Mouse (Mus musculus): ENCODE data around the gene Neurod1.

Neurod1 gene

GRCm38 (mm10) chr2:79456575-79457349 lies at the start of gene Neurod1, which contains the start of gene Cerkl:
TSS of gene Neurod1 (minus strand) at chr2:79456751.
TSS of gene Cerkl (minus strand) at chr2:79456785.
- DNase-seq (ENCODE audit: low read depth, low spot score): no peak

DNA sequence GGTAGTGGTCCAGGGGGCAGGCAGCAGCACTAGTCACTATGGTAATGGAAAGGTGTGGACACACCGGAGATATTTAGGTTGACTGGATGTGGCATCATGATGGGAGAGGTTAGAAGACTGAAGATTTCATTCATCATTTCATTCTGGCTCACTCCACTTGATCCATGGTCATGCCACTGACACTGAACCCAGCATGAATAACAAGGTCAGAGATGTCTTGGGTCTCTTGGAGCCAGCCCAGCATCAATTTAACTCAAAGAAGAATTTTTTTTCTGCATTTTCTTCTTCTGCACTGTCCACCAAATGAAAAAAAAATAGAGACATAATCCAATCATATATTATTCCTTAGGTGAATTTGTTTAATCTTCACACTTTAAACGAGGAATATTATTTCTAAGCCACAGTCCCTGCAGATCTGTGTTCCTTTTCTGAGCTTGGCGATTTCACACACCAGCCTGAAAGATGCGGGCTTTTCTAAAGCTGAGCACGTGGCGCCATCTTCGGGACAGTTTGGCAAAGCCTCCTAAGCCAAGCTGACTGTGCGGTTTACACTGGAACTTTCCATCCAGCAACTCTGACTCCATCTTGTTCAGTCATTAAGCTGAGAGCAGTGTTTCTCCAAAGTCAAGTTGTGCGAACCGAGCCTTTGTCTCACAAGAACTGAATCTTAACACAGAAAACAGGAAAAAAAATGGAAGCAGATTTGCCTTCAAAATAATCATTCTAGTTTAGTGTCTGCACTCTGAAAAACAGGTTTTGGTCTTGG lies 42.6 kb upstream of the Neurod1 start:
- DNase-seq (ENCODE audit: low read depth, low spot score): peak; percentile 29

DNA sequence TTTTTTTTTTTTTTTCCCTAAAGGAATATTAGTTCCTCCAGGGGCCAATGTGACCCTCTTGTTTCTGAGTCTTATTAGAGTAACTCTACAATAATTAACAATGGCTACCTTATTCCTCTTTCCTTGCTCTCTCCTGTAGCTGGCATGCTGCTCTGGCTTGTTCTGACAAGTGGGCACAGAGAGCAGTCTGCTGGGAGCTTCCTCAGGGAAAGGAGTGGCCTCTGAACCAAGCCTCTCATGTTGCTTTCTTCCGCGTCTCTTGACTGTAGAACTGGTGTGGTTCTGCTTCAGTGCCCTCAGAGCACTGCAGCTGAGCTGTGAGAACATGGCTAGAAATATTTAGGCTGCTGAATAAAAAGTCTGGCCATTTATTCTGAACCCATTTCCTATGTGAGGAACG lies 28.6 kb upstream of the Neurod1 start:
- no peak for DNase-seq (ENCODE audit: low read depth, low spot score)

- no peak for DNase-seq (ENCODE audit: low read depth, low spot score)
Measured at GRCm38 (mm10) chr2:79482511-79482910, 26.0 kb upstream of the Neurod1 start.

- no peak for DNase-seq (ENCODE audit: low read depth, low spot score)
Measured at GRCm38 (mm10) chr2:79462411-79462810, 5.9 kb upstream of the Neurod1 start.

DNA sequence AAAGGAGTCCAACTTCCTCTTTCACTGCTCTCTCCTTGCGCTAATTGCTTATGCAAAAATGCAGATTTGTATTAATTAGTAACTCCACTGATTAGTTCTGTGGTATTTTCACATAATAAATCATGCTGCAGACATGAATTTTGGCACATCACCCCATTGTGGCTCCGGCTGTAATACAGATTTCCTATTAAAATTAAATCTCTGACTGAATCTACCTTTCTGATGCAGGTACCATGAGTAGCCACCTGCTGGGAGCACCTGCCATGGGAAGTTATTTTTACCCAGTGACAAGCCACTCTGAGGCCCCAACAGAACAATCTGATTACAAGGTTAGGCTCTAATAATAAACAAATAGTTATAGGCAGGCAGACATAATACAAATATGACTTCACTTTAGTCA lies 5.3 kb upstream of the Neurod1 start:
- no peak for DNase-seq (ENCODE audit: low read depth, low spot score)

- no peak for DNase-seq (ENCODE audit: low read depth, low spot score)
Measured at GRCm38 (mm10) chr2:79460586-79460985, 4.0 kb upstream of the Neurod1 start.

DNA sequence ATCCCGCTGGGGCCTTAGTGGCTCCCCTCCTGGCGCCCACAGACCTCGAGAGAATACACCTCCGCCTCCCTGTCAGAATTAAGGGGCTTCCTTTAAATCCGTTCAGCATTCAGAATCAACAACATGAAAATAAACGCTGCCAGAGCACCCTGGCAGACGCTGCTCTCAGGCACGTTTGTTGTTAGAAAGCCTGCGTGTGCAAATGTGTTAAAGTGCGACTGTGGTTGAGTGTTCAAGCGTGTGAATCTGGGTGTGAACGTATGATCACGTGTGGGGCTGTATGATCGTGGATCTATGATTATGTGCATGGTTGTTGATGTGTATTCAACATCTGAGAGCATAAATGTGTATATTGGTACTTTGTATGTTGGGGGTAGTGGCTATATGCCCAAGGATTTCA lies 3.6 kb upstream of the Neurod1 start:
- no peak for DNase-seq (ENCODE audit: low read depth, low spot score)

DNA sequence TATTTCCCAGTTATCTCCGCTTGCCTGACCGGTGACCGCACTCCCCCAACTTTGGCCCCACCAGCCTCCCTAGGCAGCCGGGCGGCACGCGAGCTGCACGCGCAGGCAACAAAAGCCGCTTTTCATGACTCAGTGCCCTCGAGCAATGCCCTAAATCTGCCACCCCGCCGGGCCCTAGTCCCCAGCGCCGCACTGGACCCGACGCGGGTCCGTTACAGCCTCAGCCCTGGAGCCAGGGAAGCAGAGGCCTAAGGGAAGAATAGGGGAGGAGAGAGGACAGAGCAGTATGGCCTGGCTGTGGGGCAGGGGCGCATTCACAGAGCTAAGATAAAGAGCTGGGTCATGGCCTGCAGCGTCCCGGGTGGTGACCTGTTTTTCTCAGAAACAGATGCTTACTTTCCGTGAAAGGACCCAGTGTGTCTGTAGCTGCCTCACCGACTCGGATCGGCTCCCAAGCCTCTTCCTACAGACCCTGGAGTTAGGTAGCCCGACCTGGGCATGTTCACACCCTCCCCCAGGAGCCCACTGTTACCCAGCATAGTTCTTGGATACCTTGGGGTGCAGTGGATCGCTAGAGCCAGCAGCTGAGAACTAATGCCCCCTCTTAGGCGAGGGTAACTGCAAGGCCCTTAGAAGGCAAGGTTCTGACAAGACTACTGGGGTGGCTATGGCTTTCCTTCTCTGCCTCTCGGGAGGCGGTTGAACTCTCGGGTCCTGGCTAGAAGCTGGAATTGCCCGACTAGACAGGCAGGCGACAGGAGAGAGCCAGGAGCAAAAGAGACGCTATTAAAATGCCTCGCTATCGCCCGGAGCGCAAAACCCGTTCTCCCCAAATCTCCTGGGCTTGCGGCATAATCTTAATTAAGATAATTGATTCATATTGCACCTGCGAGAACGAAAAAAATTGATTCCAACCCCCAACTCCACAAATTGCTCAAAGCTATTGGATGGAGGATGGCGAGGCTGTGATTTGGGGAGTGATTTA lies 2.8 kb upstream of the Neurod1 start:
- no peak for DNase-seq (ENCODE audit: low read depth, low spot score)

DNA sequence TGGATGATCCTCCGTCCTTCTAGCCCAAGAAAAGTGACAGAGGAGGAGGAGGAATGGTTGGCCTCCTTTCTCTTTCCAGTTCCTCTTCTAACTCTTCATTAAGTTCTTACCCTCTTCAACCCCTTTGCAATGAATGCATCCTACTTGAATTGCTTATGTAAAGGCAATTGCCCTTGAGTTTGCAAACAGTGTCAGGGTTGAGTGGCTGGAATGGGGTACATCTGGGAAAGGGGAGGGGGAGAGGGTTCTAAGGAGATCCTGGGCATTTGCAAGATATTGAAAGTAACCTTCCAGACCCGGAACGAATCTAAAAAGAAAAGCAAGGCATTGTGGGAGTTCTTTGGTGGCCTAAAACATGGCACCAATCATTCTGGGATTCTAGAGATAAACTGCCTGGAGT lies 1.4 kb upstream of the Neurod1 start:
- no peak for DNase-seq (ENCODE audit: low read depth, low spot score)

GRCm38 (mm10) chr2:79457434-79457833 lies 883 bp upstream of the Neurod1 start:
- DNase-seq (ENCODE audit: low read depth, low spot score): no peak

GRCm38 (mm10) chr2:79455646-79456045 lies 905 bp downstream of the Neurod1 start:
- no peak for DNase-seq (ENCODE audit: low read depth, low spot score)

DNA sequence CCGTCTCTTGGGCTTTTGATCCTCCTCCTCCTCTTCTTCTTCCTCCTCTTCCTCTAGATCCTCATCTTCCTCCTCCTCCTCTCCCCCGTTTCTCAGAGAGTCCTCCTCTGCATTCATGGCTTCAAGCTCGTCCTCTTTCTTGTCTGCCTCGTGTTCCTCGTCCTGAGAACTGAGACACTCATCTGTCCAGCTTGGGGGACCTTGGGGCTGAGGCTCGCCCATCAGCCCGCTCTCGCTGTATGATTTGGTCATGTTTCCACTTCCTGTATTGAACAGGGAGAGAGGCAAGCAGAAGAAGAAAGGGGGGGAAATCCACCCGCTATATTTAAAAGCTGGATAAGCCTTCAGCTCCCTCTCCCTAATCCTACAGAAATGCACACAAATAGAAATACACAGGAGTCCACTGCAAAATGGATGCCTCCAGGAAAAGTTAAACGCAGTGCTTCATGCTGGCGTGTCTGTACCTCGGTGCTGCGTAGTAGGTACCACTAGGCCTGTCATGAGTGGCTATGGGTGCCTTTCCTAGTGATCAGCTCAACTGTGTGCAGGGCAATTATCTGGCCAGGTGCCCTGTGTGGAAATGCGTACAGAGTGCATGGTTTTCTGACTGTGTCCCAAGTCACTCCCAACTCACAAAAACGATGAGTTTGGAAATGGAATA lies 1.6 kb downstream of the Neurod1 start:
- no peak for DNase-seq (ENCODE audit: low read depth, low spot score)

GRCm38 (mm10) chr2:79453901-79454781 lies 2.4 kb downstream of the Neurod1 start:
- DNase-seq (ENCODE audit: low read depth, low spot score): no peak

- DNase-seq (ENCODE audit: low read depth, low spot score): no peak
Measured at GRCm38 (mm10) chr2:79451438-79451837, 5.1 kb downstream of the Neurod1 start.

DNA sequence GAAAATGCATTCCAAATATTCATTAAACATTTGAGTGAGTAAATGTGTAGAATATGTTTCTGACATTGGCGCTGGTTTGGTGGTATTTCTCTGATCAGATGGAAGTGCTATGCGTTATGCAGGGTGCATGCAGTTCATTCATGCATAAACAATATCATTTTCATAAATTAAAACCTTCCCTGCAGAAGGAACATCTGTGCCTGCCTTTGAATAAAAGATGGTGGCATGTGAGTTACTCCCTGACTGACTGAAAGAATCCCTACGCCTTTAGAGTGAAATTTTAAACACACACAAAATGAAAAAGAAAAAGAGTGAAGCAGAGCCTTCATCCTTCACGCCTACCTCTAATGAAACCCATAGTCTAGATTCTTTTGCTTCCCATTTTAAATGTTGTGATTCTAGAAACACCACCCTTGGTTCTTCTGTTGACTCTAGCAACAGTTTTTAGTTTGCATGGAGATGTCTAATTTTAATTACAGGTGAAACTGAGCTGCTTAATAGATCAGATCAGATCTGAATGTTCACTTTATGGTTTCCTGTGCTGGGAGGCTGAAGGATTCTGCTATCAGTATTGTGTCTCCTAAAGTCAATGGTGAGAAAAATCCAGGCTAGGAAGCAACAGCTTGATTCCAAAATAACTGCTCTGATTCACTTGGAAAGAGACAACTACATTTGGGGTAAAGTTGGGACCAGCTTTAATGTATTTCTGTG lies 5.7 kb downstream of the Neurod1 start:
- no peak for DNase-seq (ENCODE audit: low read depth, low spot score)

GRCm38 (mm10) chr2:79449371-79449770 lies 7.2 kb downstream of the Neurod1 start:
- no peak for DNase-seq (ENCODE audit: low read depth, low spot score)

DNA sequence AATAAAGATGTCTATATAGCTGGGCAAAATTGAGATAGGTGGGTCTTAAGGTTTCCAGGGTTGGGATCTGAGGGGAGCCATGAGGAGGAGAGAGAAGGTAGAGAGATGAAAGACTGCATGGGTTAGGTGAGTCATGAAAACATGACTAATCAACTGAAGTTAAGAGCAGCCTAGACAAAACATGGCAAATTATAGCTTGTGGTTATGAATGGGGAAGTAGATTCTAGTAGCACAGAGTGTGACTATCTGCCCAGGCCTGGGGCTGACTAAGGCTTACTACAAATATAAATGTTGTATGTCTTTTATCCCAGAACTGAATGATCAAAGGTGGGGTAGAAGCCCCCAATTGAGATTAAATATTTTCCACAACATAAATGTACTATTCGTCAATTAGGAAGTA lies 9.4 kb downstream of the Neurod1 start:
- DNase-seq (ENCODE audit: low read depth, low spot score): no peak

DNA sequence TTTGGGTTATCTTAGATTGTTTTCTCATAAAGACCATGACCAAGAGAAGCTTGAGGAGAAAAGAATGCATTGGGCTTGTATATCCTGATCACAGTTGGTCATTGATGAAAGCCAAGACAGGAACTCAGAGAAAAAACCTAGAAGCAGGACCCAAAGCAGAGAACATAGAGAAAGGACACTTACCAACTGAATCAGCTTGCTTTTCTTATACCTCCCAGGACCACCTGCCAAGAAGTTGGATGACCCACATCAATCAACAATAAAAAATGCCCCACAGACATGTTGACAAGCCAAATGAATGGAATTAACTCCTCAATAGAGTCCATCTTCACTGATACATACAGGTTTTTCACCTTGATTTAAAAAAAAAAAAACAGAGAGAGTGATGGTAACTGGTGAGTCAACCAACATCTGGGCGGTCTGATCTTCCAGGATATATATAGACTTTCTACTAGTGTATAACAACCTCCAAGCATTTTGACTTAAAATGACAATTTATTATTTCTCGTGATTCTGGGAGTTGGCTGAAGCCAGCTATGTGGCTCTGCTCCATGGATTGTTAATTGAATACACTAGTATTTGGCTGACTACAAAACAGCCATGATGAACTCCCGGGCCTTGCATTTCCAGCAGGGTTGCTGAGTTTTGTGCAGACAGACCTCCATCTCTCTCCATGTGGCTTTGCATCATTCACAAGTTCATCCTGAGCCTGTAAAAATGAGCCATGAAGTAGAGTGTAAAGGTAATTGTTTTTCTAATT lies 12.5 kb downstream of the Neurod1 start:
- no peak for DNase-seq (ENCODE audit: low read depth, low spot score)
